Mouse (Mus musculus) cortical plate, adult 2 months (tissue): ENCODE measurements around the gene Ccdc85b. TPM values are rescaled to one million over a fixed set of nuclear protein-coding genes. Genes with fewer than 3 reads are reported as not detected.
"Not testable (repeated sequence)": the region's sequence is repeated elsewhere in the genome, so short reads cannot be mapped to it uniquely, and the experiment has no call there.

Experiments
- H3K27ac ChIP-seq: fragments of 200-500 bp; 2 replicates; pipeline ENCODE4 v1.5.1; 2012; ENCODE audit warnings: low read length, control low read depth, inconsistent platforms; ENCODE audit not compliant: insufficient read depth
- H3K4me1 ChIP-seq: fragments of 200-500 bp; 2 replicates; pipeline ENCODE4 v1.6.1; 2011; ENCODE audit warnings: low read length; ENCODE audit not compliant: control insufficient read depth, insufficient read depth
- H3K4me3 ChIP-seq: fragments of 200-500 bp; 2 replicates; pipeline ENCODE4 v1.5.1; 2011; ENCODE audit warnings: mild to moderate bottlenecking, low read length, control low read depth; ENCODE audit not compliant: insufficient read depth
- CTCF ChIP-seq: fragments of 200-500 bp; IDR thresholded peaks from 2 replicates; pipeline ENCODE4 v1.5.1; 2011; ENCODE audit warnings: mild to moderate bottlenecking, control low read depth, low read length; ENCODE audit not compliant: insufficient read depth; ENCODE audit errors: extremely low read depth
- POLR2A ChIP-seq: fragments of 200-500 bp; IDR thresholded peaks from 2 replicates; pipeline ENCODE4 v1.6.1; 2011; ENCODE audit warnings: mild to moderate bottlenecking, low read length, control low read depth; ENCODE audit not compliant: insufficient read depth; ENCODE audit errors: extremely low read depth
- polyA plus RNA-seq: library from polyadenylated mRNA; depleted of rRNA; stranded (reverse); fragments of >200 nt; gene quantifications from 2 replicates; pipeline ENCODE4 v1.2.3, GENCODE M21; 2012; rRNA removed

Gene Ccdc85b
- 23.8 and 24.5 TPM in 2 replicates for polyA plus RNA-seq

DNA sequence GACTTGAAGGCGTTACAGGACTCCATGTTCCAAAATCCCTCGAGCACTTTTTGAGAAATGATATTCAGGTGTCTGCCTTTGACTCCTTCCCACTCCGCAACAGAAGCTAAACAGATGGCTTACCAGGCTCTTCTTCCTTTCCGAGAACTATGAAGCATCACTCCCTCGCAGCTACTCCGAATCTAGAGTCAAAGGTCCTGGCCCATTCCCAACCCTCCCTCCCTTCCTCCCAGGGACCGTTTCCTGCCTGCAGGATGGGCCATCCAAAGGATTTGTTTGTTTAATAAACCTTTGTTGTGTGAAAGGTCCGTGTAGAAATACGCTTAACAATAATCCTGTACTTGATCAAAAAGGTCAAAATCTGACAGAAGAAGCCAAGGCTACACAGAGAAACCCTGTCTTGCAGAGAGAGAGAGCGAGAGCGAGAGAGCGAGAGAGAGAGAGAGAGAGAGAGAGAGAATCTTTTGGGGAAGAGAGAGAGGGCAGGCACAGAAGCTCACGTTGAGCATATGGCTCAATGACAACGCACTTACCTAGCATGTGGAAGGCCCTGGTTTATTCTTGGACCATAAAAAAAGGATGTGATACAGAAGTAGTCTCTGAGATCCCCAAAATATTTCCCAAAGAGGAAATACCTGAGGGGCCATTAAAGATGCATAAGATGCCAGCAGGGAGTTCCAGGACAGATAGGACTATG is at the start of gene Ccdc85b:
Gene Ccdc85b (minus strand): TSS at position 149 of the 697 bp plus-strand sequence.
- no peak for TF ChIP-seq POLR2A
- no peak for TF ChIP-seq CTCF
- Histone ChIP-seq H3K27ac (peak within 1 kb of the TSS; percentile 98), H3K4me1 (peaks cover 8% of the 10 kb centered on the region), H3K4me3 (peak within 1 kb of the TSS; percentile 81)

DNA sequence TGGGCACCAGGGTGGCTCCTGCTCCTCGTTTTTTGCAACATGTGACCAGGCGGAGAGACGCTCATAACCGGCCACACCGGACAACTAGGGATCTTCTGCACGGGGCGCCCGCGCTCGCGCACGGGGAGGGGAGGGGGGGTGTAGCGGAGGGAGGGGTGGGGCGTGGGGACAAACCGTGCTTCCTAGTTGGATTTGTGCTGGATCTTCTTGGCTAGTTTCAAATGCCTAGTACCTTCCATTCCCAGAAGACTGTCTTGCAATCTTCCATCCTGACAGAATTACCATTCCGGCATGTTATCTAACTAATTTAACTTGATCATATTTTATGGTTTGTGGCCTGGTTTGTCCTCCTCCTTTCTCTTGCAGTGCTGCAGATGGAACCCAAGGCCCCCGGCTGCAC is 46.0 kb upstream of the Ccdc85b start, which contains the start of gene 1700020D05Rik:
Gene 1700020D05Rik (minus strand): TSS at position 101 of the 400 bp plus-strand sequence.
- TF ChIP-seq POLR2A, result no peak
- no peak for TF ChIP-seq CTCF
- H3K27ac ChIP-seq, result no peak within 1 kb of the TSS
- no peaks in the 10 kb centered on the region for H3K4me1 ChIP-seq
- no peak within 1 kb of the TSS for H3K4me3 ChIP-seq

DNA sequence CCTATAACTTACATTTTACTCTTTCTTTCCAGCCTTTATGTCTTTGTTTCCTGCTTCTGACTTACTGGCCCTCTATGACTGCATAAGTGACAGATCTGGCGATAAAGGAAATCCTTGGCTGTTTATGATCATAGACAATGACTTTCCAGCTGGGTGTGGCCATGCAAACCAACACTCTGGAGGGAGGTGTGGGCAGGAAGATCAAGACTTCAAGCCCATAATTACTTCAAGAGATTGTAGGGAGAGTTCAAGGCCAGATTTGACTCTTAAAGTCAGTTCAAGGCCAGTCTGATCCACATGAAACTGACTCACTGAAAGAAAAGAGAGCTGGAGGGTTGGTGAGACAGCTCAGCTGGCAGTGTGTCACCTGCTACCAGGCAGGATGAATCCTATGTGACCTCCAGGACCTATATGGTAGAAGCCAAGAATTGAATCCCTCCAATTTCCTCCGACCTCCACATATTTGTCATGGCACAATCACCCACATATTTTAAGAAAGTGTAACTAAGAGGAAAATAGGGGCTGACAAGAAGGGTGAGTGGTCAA is 42.7 kb upstream of the Ccdc85b start:
- H3K4me1 ChIP-seq, result no peaks in the 10 kb centered on the region
- no peak overlapping the region for H3K4me3 ChIP-seq
- TF ChIP-seq POLR2A, result no peak
- TF ChIP-seq CTCF, result no peak
- H3K27ac ChIP-seq, result no peak overlapping the region

DNA sequence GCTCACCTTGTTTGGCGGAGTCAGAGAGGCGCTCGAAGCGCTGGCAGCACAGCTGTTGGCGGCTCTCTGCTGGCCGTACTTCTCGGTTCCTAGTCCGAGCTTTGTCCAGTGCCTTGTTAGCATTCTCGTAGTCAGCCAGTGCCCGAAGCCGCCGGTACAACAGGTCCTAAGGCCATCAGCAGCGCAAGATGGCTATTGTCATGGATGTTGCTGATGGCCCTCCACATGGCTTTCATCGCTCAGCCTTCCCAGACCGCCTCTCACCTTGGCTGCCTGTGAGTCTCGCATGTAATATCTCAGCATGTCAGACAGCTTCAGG is 38.3 kb upstream of the Ccdc85b start:
- Histone ChIP-seq H3K4me3 (no peak overlapping the region), H3K27ac (no peak overlapping the region), H3K4me1 (0 out of 2 replicates have a peak, but pooled peaks cover 2% of the 10 kb centered on the region)
- TF ChIP-seq POLR2A (no peak), CTCF (no peak)

DNA sequence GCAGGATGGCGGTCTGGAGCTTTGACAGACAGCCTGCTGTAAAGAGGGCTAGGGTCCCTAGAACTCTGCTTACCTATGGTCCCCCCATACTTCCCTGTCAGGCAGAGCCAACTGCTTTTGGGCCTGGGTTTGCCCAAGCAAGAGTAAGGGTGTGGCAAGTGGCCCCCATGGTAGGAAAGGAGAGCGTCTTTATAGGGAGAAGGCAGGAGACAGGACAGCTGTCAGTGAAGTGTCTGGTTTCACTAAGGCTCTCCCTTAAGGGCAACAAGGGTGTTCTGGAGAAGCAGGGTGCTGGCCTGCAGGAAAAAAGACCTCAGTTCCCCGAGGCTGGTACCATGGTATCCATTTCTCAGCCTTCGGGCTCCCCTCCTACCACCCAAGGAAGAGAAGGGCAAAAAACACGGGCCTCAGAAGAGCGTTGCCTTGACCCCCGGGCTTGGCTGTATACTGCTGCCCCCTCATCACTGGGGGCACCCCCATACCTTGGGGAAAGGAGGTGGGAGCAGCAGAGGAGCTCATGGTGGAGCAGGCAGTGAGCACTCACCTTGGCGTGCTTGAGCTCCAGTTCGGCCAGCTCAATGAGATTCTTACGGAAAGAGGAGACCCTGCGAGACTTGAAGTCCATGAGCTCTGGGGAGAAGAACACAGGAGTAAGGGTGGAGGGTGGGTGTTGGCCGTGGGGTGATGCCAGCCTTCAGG is 37.8 kb upstream of the Ccdc85b start:
- TF ChIP-seq POLR2A (no peak), CTCF (no peak)
- H3K4me1 ChIP-seq, result 0 out of 2 replicates have a peak, but pooled peaks cover 2% of the 10 kb centered on the region
- H3K27ac ChIP-seq, result no peak overlapping the region
- no peak overlapping the region for H3K4me3 ChIP-seq

DNA sequence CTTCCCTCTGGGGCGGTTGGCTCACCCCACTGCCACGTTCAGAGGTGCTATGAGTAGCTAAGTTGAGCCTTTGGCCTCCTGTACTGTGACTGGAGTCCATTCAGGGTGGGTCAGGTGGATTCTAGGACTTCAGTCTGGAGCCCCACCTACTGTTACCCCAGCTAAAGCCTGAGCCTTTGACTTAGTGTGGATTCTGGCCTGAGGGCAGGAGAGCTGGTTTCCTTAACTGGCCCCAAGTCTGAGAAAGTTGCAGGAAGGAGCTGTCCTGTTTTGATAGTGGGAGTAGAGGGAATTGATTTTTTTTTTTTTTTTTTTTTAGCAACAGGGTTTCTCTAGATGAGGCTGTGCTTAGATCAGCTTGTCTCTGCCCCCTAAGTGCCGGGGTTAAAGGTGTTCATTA is 36.6 kb upstream of the Ccdc85b start:
- 0 out of 2 replicates have a peak, but pooled peaks cover 2% of the 10 kb centered on the region for H3K4me1 ChIP-seq
- TF ChIP-seq CTCF, result no peak
- no peak for TF ChIP-seq POLR2A
- H3K27ac ChIP-seq, result no peak overlapping the region
- no peak overlapping the region for H3K4me3 ChIP-seq

DNA sequence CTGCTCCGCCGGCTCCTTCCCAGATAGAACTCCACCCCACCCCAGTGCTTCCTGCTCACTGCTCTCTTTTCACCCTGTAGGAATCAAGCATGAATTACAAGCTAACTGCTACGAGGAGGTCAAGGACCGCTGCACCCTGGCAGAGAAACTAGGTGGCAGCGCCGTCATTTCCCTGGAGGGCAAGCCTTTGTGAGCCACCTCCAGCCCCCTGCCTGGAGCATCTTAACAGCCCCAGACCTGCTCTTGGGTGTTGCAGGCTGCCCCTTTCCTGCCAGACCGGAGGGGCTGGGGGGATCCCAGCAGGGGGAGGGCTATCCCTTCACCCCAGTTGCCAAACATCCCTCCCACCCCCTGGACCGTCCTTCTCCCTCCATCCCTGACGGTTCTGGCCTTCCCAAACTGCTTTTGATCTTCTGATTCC is 35.6 kb upstream of the Ccdc85b start:
- not testable (repeated sequence) for H3K4me1 ChIP-seq, H3K27ac ChIP-seq, H3K4me3 ChIP-seq

DNA sequence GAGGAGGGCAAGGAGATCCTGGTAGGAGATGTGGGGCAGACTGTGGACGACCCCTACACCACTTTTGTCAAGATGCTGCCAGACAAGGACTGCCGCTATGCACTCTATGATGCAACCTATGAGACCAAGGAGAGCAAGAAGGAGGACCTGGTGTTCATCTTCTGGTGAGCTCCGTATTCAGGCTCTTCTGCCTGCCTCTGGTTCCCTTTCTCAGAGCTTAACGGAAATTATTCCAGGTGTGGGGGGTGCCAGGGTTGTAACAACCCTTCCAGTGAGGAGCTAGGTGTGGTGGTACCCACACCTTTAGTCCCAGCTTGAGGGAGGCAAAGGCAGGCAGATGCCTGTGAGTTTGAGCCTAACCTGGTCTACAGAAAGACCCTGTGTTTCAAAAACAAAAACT is 34.9 kb upstream of the Ccdc85b start:
- Histone ChIP-seq H3K4me3 (no peak overlapping the region), H3K27ac (no peak overlapping the region), H3K4me1 (peaks cover 2% of the 10 kb centered on the region; the same call in 1 of the 2 replicates)
- TF ChIP-seq POLR2A (no peak), CTCF (no peak)

DNA sequence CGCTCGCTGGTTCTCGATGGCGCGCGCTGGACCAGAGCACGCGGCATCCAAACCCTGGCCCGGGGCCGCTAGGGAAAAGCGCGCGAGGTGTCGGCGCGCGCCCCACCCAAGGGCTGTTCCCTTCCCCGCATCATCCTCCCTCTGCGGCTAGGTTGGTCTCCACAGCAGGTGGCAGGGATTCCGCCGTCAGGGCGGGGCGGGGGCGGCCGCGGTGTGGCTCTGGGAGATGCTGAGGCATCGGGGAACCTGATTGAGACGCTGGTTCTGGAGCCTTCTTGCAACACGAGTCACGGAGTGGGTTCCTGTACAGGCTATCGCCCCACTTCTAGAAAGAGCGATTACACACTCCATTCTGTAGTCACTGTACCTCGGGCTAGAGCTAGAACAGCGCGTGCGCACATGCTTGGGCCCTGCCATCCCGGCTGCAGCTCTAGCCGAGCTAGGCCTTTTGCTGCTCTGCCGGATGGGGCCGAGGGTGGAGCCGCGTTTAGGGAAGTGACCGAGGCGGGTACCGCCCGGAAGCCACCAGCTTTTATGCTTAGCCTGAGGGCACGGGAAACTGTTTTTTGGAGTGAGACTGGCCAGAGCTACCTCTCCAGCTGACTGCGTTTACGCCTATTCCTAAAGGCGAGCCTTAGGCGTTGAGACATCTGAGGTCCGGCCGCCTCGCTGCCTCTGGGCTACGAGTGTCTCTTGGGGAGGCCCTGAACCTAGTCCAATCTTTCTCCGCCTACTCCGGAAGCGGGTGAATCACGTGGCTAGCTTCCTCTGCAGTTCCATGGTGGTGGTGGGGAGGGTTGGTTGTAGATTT is 33.4 kb upstream of the Ccdc85b start:
- peak; percentile 81; the same call in 1 of the 2 replicates for TF ChIP-seq POLR2A
- TF ChIP-seq CTCF, result no peak
- H3K27ac ChIP-seq, result peak overlapping the region; percentile 98
- H3K4me1 ChIP-seq, result peaks cover 4% of the 10 kb centered on the region; the same call in 1 of the 2 replicates
- H3K4me3 ChIP-seq, result peak overlapping the region; percentile 71
